Comparison of ENCODE assay signal across 8 mouse cellular contexts in the genomic region with DNA sequence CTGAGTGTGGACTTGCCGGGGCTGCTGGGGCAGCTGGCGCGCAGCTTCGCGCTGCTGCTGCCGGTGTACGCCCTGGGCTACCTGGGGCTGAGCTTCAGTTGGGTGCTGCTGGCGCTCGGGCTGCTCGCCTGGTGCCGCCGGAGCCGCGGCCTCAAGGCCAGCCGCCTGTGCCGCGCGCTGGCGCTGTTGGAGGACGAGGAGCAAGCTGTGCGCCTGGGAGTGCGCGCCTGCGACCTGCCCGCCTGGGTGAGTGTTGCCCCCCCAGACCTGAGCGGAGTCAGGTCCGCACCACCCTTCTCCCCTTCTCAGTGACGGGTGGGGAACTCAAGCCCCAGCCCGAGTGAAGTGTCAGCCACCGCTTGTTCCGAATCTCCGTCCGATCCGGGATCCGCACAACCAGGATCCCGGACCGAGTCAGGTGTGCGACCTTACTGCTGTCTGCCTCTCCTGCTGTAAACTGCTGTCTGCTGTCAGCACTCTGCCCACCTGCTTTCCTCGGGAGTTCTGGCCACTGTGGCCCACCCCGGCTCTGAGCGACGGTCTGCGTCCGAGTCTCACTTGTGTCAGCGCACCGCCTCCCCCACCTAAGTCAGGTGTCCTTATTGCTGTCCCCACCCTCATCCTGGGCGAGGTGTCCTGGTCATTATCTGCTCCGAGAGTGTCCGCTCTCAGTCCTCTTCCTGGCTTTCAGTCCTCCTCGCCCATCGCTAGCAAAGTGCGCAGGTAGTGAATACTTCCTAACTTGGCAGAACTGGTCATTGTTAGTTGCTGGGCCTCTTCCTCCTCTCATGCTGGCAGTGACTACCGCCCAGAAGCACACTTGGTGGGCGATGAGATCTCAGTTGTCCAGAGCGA. TPM values are rescaled to one million over a fixed set of nuclear protein-coding genes. Genes with fewer than 3 reads are reported as not detected.
DNase-seq lines count a peak whose midpoint lies in the region; ATAC-seq and TF ChIP-seq lines count a peak whose summit lies in the region.

No protein-coding gene starts in this region.

- DNase-seq in heart, adult 11 months: peak; percentile 94
- no peak for DNase-seq in heart, adult 8-10 months (ENCODE audit: low spot score)
- peak; percentile 47 for DNase-seq in c-Kit-negative CD71-positive TER-119-positive erythroid progenitor cells, embryonic 14.5 days (ENCODE audit: low read depth, low spot score)
- DNase-seq in forebrain, embryonic 14.5 days (ENCODE audit: low spot score): peak; percentile 54
- peak; percentile 29 to 41 for DNase-seq in left cerebral cortex, adult 2 months (ENCODE audit: extremely low spot score in 1 of 2, low spot score in 2 of 2)
- peak; percentile 47 for DNase-seq in lung, postnatal 36 days
- peak; percentile 48 to 64 for DNase-seq in right cerebral cortex, postnatal 10 days (ENCODE audit: low spot score in 2 of 2)

- H3K4me1 ChIP-seq in forebrain, embryonic 14.5 days (ENCODE audit: control insufficient read depth, insufficient read depth, low read length): peaks cover 10% of the 10 kb centered on the region; the same call in 1 of the 2 replicates
- peaks cover 9% of the 10 kb centered on the region for H3K4me1 ChIP-seq in hindbrain, embryonic 12.5 days

- H3K36me3 ChIP-seq in forebrain, embryonic 14.5 days (ENCODE audit: control insufficient read depth, insufficient read depth, low read length): no peaks in the 10 kb centered on the region
- H3K36me3 ChIP-seq in hindbrain, embryonic 12.5 days: no peaks in the 10 kb centered on the region

- under 1% methylated on average over 55 of the region's 55 CpGs for WGBS in forebrain, embryonic 14.5 days
- 1% methylated on average over 55 of the region's 55 CpGs for WGBS in hindbrain, embryonic 12.5 days

- no peaks in the 10 kb centered on the region for H3K9me3 ChIP-seq in forebrain, embryonic 14.5 days (replicated peaks; ENCODE audit: control insufficient read depth, low read length)
- no peaks in the 10 kb centered on the region for H3K9me3 ChIP-seq in hindbrain, embryonic 12.5 days (replicated peaks)

- H3K4me2 ChIP-seq in forebrain, embryonic 14.5 days (ENCODE audit: low read length): peak overlapping the region; percentile 98
- peak overlapping the region; percentile 99 for H3K4me2 ChIP-seq in hindbrain, embryonic 12.5 days (replicated peaks)

- H3K4me3 ChIP-seq in forebrain, embryonic 14.5 days (ENCODE audit: low read depth, low read length): peak overlapping the region; percentile 95
- peak overlapping the region; percentile 83 for H3K4me3 ChIP-seq in hindbrain, embryonic 12.5 days
- peak overlapping the region; percentile 86 for H3K4me3 ChIP-seq in left cerebral cortex, adult 2 months

- H3K9ac ChIP-seq in forebrain, embryonic 14.5 days (ENCODE audit: low read length): peak overlapping the region; percentile 95
- H3K9ac ChIP-seq in hindbrain, embryonic 12.5 days: peak overlapping the region; percentile 91

- H3K27me3 ChIP-seq in forebrain, embryonic 14.5 days (replicated peaks; ENCODE audit: control insufficient read depth, insufficient read depth, low read length): no peaks in the 10 kb centered on the region
- H3K27me3 ChIP-seq in hindbrain, embryonic 12.5 days: no peaks in the 10 kb centered on the region

- H3K27ac ChIP-seq in forebrain, embryonic 14.5 days (ENCODE audit: low read depth, low read length): peak overlapping the region; percentile 93
- H3K27ac ChIP-seq in hindbrain, embryonic 12.5 days: peak overlapping the region; percentile 97
- peak overlapping the region; percentile 91 for H3K27ac ChIP-seq in left cerebral cortex, adult 2 months

- no peak for ATAC-seq in forebrain, embryonic 14.5 days
- ATAC-seq in hindbrain, embryonic 12.5 days (ENCODE audit: low FRiP score): peak; percentile 77

- no peak for TF ChIP-seq CTCF in left cerebral cortex, adult 2 months (IDR thresholded peaks at IDR 0.05)

- intact Hi-C loops in left cerebral cortex, adult 2 months (cut with DNase I): loop anchor here (2.0 to 5.0 kb wide), 4 partner anchors 19 to 341 kb away; partner anchors contain the start of genes Ptprn2 and Wdr60

RNA-seq across cellular contexts. Expression of gene Esyt2, which starts 0.7 kb away (rescaled TPM):
- 10 to 100 TPM; 23.3 to 27.6 (median 24.1) TPM for total RNA-seq in heart, adult 8-10 months (2022)
- polyA plus RNA-seq in forebrain, embryonic 14.5 days (2014; fragmentation: Nextera tagmentation; extraction: Ambion mirVana): 12.2 and 14.0 TPM in 2 replicates
- 20.9 TPM in 2 replicates for polyA plus RNA-seq in hindbrain, embryonic 12.5 days (2016; fragmentation: Nextera tagmentation; extraction: Ambion mirVana)
- 10 to 100 TPM; 55.3 to 58.3 TPM for total RNA-seq in left cerebral cortex, adult 2 months (2021)

RNA-seq across cellular contexts. Expression of gene Gm11027, which starts 6.5 kb away (rescaled TPM):
- total RNA-seq in heart, adult 8-10 months (2022): not detected
- polyA plus RNA-seq in forebrain, embryonic 14.5 days (2014; fragmentation: Nextera tagmentation; extraction: Ambion mirVana): not detected in 2 replicates
- not detected in 2 replicates for polyA plus RNA-seq in hindbrain, embryonic 12.5 days (2016; fragmentation: Nextera tagmentation; extraction: Ambion mirVana)
- total RNA-seq in left cerebral cortex, adult 2 months (2021): not detected

RNA-seq across cellular contexts. Expression of gene Wdr60, which starts 18.8 kb away (rescaled TPM):
- total RNA-seq in heart, adult 8-10 months (2022): 1 to 10 TPM; 1.5 to 2.9 (median 2.3) TPM
- polyA plus RNA-seq in forebrain, embryonic 14.5 days (2014; fragmentation: Nextera tagmentation; extraction: Ambion mirVana): 12.5 TPM in 2 replicates
- polyA plus RNA-seq in hindbrain, embryonic 12.5 days (2016; fragmentation: Nextera tagmentation; extraction: Ambion mirVana): 21.8 and 22.9 TPM in 2 replicates
- total RNA-seq in left cerebral cortex, adult 2 months (2021): 10 to 100 TPM; 20.7 to 21.8 TPM

Comparison
In these comparisons a context has a peak if more than half of its experiments do, and no peak if none do; other contexts are left out.
1. RNA of gene Wdr60, which starts 18.8 kb away (total RNA-seq): 20.7 to 21.8 TPM in left cerebral cortex, adult 2 months; 1.5 to 2.9 TPM in heart, adult 8-10 months; every median in the first group is over 4 times any median in the second.
2. Peak in every context shown above with its lines, with median percentiles within 50 percentile points of each other: H3K27ac ChIP-seq and H3K4me3 ChIP-seq.